Mouse (Mus musculus) left cerebral cortex, postnatal 36 days (tissue): ENCODE measurements at regions not wholly inside any gene's neighbourhood (a gene's known extent, or its start where the extent isn't known, plus 50 kb on each side); places are given as distances from the start of the nearest gene placed in this dataset.
A peak's percentile ranks its signal among the peaks of the same experiment; 100 is the strongest.

Source experiments
- DNase-seq, 2 experiments: peaks; one replicate each; pipeline ENCODE4 v3.0.0; 2021 to 2022; ENCODE audit warnings: low spot score in 2 of 2, mixed read lengths in 1 of 2
- intact Hi-C: fragments of 180-260 bp; cut with DNase I; formaldehyde crosslinking; loops from one replicate; pipeline ENCODE4 v1.15.1; 2025

DNA sequence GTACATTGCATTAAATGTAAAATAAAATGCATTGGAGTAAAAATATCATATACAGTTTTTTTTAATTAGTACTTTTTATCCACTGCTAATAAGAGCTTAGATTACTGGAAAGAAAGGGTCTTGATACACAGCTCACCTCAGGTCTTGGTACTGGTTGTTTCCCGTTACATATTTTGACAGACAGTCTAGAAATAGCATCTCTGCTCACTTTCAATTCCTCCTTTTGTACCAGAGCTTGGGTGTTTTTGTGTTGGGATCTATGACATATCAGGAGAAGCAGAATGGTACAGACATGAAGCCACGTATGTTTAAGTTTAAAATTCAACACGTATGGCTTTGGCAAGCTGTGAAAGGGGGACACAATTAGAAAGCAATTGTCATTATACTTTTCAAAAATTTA is 80.3 kb upstream of the Smarca2 start:
- intact Hi-C loops = no loop called here
- DNase-seq = no peak

DNA sequence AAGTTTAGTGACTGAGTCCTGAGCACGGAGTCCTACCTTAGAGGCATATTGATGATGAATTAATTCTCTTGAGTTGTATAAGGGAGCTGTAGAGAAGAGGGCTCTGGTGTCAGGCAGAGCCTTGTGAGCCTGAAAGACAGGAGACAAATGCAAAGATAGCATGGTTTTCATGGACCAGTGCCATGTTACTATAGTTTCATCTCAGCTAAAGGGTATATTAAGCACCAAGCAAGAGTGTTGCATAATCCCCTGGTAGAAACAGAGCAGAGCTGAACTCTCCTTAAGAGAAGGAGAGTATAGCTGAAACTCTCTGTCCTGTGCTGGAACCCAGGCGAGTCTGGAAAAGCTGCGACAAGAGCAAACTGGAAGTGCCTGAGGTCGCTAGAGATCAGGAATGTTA is 73.5 kb upstream of the Smarca2 start:
- intact Hi-C loops = no loop called here
- no peak for DNase-seq

DNA sequence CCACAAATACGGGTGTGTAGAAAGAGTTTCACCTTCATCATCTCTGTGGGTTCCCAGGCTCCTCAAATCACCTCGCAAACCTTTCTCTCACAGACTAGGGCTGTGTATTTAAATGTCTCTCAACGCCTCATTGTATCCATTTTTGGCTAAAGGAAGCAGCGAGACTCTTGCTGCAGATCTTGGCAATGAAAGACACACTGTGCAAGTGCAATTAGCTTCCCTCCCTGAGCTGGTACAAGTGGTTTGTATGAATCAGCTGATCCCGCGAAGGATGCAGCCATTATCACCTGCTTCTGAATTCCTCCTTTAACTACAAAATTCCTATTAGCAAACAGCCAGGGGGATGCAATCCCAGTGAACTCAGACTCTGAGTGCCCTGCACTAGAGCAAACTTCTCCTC is 72.3 kb upstream of the Smarca2 start:
- DNase-seq = peak in 1 of 2 experiments; percentile 14
- intact Hi-C loops = no loop called here

DNA sequence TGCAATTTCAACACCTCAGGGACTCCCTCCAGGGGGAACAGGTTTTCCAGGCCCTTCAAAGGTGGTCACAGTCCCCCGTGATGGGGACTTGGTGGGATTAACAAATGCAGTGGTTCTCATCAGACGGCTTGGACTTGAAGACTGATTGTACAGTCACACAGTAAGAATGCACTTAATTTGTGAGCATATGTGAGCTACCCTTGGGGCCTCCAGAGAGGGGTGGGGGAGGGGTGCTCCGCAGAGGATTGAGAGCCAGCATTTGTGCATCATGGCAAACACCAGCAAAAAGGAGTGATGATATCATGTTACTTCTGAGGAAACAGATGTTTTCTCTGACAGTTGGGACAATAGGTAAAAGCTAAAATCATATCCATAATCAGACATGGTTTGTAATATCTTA is 59.2 kb upstream of the Smarca2 start:
- DNase-seq = no peak
- intact Hi-C loops = no loop called here

DNA sequence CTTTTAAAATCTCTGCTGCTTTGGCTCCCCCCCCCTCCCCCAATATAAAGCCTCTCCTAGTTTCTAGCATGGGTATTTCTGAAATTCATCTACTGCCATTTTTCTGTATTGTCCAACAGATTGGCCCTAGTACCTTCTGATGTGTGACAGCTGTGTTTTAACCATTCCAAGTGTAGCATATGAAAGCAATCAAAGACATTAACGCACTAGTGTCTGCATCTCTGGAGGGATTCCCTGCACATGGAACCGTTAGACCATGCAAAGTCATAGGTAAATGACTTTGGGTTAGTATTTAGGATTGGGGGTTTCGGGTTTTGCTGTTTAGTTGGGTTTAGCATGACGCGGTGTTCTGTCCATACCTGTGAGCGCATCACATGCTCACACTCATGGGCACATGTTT is 57.3 kb upstream of the Smarca2 start:
- intact Hi-C loops = no loop called here
- no peak for DNase-seq

DNA sequence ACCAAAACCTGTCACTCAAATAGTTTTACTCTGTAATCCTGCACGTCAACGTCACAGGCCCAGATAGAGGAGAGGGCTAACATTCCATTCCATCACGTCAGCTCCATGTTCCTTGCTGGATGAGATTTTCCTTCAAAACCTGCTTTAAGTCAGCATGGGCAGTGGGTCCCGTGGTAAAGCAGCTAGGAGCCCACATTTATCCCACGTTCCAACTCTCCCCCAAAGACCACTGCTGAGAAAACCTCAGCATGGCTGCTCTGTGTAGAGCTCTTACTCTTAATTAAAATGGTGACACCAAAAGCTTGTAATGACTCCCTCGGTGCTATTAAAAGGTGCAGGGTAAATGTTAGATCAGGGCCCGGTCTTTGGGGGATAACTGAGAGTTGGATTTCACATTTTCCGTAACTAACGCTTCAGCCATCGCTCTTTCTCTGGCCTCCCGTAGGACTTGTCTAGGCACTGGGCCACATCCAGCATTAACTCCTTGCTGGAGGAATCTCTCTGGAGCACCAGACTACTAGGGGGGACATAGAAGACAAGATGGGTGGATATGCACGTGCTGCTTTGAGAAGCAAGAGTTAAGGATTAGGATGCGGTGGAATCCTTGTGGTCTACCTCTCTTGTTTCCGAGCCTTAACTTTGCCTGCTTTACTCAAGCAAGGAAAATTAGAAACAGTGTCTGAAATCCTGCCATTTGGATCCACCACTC is 56.1 kb upstream of the Smarca2 start:
- intact Hi-C loops = no loop called here
- no peak for DNase-seq

DNA sequence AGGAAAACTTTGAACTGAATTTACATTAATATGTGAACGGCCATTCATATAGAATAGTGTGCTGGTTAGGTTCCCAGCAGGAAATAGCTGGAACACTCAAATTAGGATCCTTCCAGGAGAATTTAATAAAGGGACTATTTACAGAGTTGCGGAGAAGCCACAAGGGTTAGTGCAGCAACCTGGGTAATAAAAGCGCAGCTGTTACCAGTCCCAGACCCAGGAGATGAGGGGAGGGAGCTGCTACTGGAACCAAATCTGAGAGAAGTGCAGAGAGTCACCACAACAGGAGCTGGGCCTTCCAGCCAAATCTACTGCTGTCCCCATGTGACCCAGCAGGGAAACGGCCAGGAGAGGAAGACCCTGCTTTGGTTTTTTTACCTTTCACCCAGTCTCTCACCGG is 54.6 kb upstream of the Smarca2 start:
- no peak for DNase-seq
- intact Hi-C loops = no loop called here
